Mouse (Mus musculus) E14TG2a.4 (cell line): ENCODE measurements at regions not wholly inside any gene's neighbourhood (a gene's known extent, or its start where the extent isn't known, plus 50 kb on each side); places are given as distances from the start of the nearest gene placed in this dataset.

ENCODE experiments used
- CTCF ChIP-seq: conservative IDR thresholded peaks from 2 replicates; pipeline ENCODE4 v1.5.1; 2014; ENCODE audit warnings: low read length
- NANOG ChIP-seq: IDR thresholded peaks from 2 replicates; pipeline ENCODE4 v1.6.1; 2014; ENCODE audit warnings: borderline replicate concordance, low read length, mixed read lengths
- POU5F1 ChIP-seq: IDR thresholded peaks from 2 replicates; pipeline ENCODE4 v1.6.1; 2014; ENCODE audit warnings: low read length, borderline replicate concordance

- TF ChIP-seq CTCF (no peak), POU5F1 (no peak), NANOG (no peak)
These were observed 70.5 kb upstream of the Armc2 start for GRCm38 (mm10) chr10:42088570-42089234.
